Mouse (Mus musculus): ENCODE data around the gene Slc9a7.

The Slc9a7 gene

GRCm38 (mm10) chrX:20129466-20129865 lies 162.1 kb downstream of the Slc9a7 start:
- no peak for DNase-seq

DNA sequence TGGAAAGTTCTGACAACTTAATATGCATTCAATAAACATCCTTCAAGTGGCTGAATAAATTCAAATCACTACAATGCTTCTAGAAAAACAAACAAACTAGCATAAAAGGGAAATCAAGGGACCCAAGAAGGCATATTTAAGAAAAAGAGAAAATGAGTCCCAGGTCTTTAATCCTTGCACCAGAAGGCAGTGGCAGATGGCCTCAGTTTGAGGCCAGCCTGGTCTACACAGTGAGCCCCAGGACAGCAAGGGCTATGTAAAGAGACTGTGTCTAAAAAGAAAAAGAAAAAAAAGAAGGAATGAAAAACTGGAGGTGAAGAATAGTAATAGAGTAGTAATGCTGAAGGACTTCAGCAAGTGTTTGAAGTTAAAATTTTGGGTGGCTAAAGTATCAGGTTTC lies 162.7 kb downstream of the Slc9a7 start:
- DNase-seq = no peak

DNA sequence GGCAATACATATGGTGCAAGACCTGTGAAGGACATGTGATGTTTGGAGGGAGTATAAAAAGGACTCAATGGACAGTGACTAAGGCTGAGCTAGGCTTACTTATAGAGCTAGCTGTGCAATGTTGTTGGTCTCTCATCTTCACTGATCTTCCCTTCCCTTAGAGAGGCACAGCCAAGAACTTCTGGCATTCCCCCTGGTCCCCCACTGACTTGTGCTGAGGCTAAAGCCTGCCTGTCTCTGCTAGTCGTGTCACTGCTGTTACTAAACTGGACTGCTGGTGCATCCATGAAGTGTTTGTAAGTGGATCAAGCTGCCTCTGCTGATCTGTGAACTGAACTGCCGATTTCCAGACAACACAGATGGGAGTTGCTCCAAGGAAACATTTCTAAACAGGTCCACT lies 166.1 kb downstream of the Slc9a7 start:
- DNase-seq = no peak

DNA sequence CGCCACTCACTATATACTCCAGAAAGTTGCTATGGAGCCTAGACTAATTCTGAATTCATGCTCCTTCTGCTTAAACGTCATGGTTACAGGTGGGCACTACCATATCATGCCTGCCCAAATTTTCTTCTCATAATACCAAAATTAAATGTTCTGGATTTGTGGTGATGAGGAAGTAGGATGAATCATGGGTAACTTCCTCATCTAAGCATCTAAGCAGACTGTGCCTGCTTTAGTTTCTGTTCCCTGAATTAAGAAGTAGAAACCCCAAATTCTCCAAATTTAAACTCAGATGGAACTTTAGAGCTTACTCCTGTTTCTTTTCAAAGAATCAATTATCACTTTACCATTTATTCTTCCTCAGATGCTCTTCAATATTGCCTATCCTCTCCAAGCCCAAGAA lies 173.9 kb downstream of the Slc9a7 start:
- no peak for DNase-seq

GRCm38 (mm10) chrX:20070196-20070595 lies 221.4 kb downstream of the Slc9a7 start:
- DNase-seq = no peak

GRCm38 (mm10) chrX:20066636-20067035 lies 225.0 kb downstream of the Slc9a7 start:
- DNase-seq = no peak

GRCm38 (mm10) chrX:20061764-20062480 lies 229.7 kb downstream of the Slc9a7 start:
- no peak for DNase-seq

DNA sequence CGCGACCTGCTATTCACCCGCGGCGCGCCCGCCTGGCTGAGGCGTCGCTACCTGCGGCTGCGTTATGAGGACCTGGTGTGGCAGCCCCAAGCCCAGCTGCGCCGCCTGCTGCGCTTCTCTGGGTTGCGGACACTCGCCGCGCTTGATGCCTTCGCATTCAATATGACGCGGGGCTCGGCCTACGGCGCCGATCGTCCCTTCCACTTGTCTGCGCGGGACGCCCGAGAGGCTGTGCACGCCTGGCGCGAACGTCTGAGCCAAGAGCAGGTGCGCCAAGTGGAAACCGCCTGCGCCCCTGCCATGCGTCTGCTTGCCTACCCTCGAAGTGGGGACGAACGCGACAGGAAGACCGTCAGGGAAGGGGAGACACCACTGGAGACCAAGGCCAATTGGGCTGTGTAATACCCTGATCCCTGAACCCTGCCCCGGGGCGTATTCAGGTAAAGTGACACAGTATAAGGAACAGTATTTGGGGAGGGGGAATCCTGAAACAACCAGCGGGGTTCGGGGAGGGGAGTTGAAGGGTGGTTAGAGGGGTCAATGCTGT lies 230.8 kb downstream of the Slc9a7 start:
- DNase-seq = peak; percentile 30

DNA sequence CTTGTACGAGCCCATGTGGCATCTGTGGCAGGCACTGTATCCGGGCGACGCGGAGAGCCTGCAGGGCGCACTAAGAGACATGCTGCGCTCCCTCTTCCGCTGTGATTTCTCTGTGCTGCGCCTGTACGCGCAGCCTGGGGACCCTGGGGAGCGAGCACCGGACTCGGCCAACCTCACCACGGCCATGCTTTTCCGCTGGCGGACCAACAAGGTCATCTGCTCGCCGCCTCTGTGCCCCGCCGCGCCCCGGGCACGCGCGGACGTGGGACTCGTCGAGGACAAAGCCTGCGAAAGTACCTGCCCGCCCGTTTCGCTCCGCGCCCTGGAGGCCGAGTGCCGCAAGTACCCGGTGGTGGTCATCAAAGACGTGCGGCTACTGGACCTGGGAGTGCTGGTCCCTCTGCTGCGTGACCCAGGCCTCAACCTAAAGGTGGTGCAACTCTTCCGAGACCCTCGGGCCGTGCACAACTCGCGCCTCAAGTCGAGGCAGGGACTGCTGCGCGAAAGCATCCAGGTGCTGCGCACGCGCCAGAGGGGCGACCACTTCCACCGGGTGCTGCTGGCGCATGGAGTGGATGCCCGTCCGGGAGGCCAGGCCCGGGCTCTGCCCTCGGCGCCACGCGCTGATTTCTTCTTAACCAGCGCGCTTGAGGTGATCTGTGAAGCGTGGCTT lies 231.4 kb downstream of the Slc9a7 start:
- peak; percentile 13 for DNase-seq

- peak; percentile 74 for DNase-seq
Observed at GRCm38 (mm10) chrX:20059381-20059971, 232.1 kb downstream of the Slc9a7 start, which contains the start of gene Chst7. Chst7 (plus strand) TSS chrX:20059560.

Measured in kidney, adult 18-20 months (tissue).